Mouse (Mus musculus) stomach, embryonic 15.5 days (tissue): ENCODE measurements around the gene Bach2. TPM values are rescaled to one million over a fixed set of nuclear protein-coding genes. Genes with fewer than 3 reads are reported as not detected.

Source experiments
- ATAC-seq: fragments of 200-750 bp; cut with Nextera tagmentation; 2 replicates; pipeline ENCODE4 v1.8.0; 2017; ENCODE audit warnings: low read depth, moderate number of reproducible peaks, moderate TSS enrichment; ENCODE audit not compliant: insufficient read depth, low FRiP score
- H3K27ac ChIP-seq: fragments of 300-500 bp; sonication (generic); 2 replicates; pipeline ENCODE4 v1.5.1; 2015; ENCODE audit warnings: mild to moderate bottlenecking, inconsistent platforms
- H3K27me3 ChIP-seq: fragments of 300-500 bp; sonication (generic); replicated peaks from 2 replicates; pipeline ENCODE4 v1.6.1; 2015; ENCODE audit warnings: inconsistent platforms
- H3K36me3 ChIP-seq: fragments of 300-500 bp; sonication (generic); 2 replicates; pipeline ENCODE4 v1.6.1; 2015; ENCODE audit warnings: inconsistent platforms
- H3K4me1 ChIP-seq: fragments of 300-500 bp; sonication (generic); 2 replicates; pipeline ENCODE4 v1.6.1; 2015; ENCODE audit warnings: inconsistent platforms
- H3K4me2 ChIP-seq: fragments of 300-500 bp; sonication (generic); 2 replicates; pipeline ENCODE4 v1.6.1; 2015; ENCODE audit warnings: mild to moderate bottlenecking, inconsistent platforms
- H3K4me3 ChIP-seq: fragments of 300-500 bp; sonication (generic); replicated peaks from 2 replicates; pipeline ENCODE4 v1.5.1; 2015; ENCODE audit warnings: inconsistent platforms
- H3K9ac ChIP-seq: fragments of 300-500 bp; sonication (generic); 2 replicates; pipeline ENCODE4 v1.6.1; 2015; ENCODE audit warnings: inconsistent platforms
- H3K9me3 ChIP-seq: fragments of 300-500 bp; sonication (generic); 2 replicates; pipeline ENCODE4 v1.6.1; 2016; ENCODE audit warnings: inconsistent platforms
- WGBS: fragments of 180-500 bp; shearing (Covaris S2); methylation state at CpG from one replicate; pipeline ENCODE4 v1.1.7; 2015; 5-methylcytosine and 5-hydroxymethylcytosine counted together
- polyA plus RNA-seq: library from polyadenylated mRNA; unstranded; fragments of >200 nt; fragmentation: Nextera tagmentation; extraction: Ambion mirVana; gene quantifications from 2 replicates; pipeline ENCODE4 v1.2.1, GENCODE M21; 2015

Gene Bach2
- polyA plus RNA-seq, 1 experiment from 2014 or later: 5.2 TPM

DNA sequence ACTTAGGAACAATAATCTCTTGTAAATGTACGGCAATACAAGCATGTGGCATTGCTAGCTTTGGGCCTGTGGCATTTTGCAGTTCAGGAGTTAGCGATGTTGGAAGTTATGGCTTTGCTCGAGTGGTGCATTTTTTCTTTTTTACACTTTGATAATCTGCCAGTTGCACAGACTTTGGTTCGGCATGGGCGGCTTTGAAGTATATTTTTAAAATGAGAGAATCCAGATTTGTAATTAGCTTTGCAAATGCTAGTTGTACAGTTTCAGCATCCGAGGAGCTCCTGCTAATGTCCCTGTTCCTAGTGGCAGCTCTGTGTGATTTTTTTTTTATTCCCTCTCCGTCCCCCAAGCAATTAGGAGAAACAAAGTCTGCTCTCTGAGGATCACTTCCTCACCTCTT is 176.4 kb downstream of the Bach2 start:
- 77% methylated on average over 7 of the region's 7 CpGs for whole genome bisulfite sequencing
- Histone ChIP-seq H3K9me3 (no peaks in the 10 kb centered on the region), H3K9ac (no peak overlapping the region), H3K27ac (no peak overlapping the region), H3K4me3 (no peak overlapping the region), H3K4me1 (no peaks in the 10 kb centered on the region), H3K4me2 (no peak overlapping the region), H3K36me3 (no peaks in the 10 kb centered on the region), H3K27me3 (no peaks in the 10 kb centered on the region)
- ATAC-seq: no peak

DNA sequence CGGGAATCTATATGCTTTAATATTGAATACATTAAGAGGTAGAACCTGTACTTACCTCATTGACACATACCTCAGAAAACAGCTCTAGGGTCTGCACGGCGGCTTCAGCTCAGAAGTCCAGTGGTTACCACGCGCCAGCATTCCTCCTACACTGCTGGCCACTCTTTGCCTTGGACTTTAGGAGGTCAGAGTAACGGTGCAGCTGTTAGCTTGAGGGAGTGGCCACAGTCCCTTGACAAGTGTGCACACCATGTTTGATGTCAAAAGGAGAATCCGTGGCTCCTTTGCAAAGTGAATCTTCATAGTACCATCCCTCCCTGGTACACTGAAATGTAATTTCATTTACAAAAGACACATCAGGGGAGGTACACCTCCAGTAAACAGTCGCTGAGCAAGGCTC is 179.3 kb downstream of the Bach2 start:
- 86% methylated on average over 8 of the region's 8 CpGs for WGBS

DNA sequence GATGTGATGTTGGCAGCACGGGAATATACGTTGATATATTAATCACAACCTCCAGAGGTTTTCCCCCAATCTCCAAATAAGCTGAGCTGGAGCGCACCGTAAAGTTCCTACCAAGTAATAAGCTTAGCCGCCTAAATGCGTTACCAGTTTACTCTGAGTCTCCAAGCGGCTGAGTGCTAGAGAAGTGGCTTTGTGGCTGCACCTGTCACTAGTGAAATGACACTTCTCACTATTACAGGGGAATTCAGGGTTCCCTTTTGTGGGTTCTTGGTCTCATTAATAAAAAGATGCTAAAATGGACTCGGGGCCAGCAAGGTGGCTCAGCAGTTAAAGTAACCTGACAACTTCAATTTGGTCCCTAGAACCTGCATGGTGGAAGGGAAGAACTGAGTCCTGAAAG is 183.0 kb downstream of the Bach2 start:
- no peaks in the 10 kb centered on the region for H3K4me1 ChIP-seq
- H3K4me2 ChIP-seq: no peak overlapping the region
- H3K27ac ChIP-seq: no peak overlapping the region
- no peak overlapping the region for H3K9ac ChIP-seq
- no peaks in the 10 kb centered on the region for H3K36me3 ChIP-seq
- H3K27me3 ChIP-seq: no peaks in the 10 kb centered on the region
- no peaks in the 10 kb centered on the region for H3K9me3 ChIP-seq
- ATAC-seq: no peak
- WGBS: 86% methylated on average over 8 of the region's 8 CpGs
- H3K4me3 ChIP-seq: no peak overlapping the region

More for the DNA sequence above, 179.3 kb downstream of the Bach2 start:
- Histone ChIP-seq H3K36me3 (no peaks in the 10 kb centered on the region), H3K27ac (no peak overlapping the region), H3K4me3 (no peak overlapping the region), H3K27me3 (no peaks in the 10 kb centered on the region), H3K9me3 (no peaks in the 10 kb centered on the region), H3K4me1 (no peaks in the 10 kb centered on the region), H3K9ac (no peak overlapping the region), H3K4me2 (no peak overlapping the region)
- ATAC-seq: no peak

DNA sequence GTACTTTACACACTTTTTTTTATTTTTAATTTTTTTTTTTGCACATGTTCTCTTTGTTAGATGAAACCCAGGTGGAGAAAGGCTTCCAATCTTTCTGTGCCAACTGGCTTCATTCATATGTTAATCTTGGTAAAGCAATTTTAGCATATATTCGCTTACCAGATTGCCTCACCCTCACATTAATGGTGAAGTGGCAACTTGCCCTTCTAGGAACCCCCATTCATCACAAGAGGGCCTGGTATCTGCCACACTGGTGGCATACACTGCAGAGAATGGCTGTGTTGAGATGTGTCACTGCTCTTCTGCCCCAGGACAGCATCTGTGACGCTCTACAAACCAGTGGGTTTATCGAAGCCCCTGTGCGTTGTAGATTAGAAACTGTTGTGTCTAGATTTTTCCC is 183.8 kb downstream of the Bach2 start:
- H3K27ac ChIP-seq: no peak overlapping the region
- no peak for ATAC-seq
- no peaks in the 10 kb centered on the region for H3K36me3 ChIP-seq
- no peaks in the 10 kb centered on the region for H3K27me3 ChIP-seq
- no peak overlapping the region for H3K9ac ChIP-seq
- 93% methylated on average over 4 of the region's 4 CpGs for WGBS
- no peak overlapping the region for H3K4me3 ChIP-seq
- H3K4me2 ChIP-seq: no peak overlapping the region
- no peaks in the 10 kb centered on the region for H3K4me1 ChIP-seq
- no peaks in the 10 kb centered on the region for H3K9me3 ChIP-seq

DNA sequence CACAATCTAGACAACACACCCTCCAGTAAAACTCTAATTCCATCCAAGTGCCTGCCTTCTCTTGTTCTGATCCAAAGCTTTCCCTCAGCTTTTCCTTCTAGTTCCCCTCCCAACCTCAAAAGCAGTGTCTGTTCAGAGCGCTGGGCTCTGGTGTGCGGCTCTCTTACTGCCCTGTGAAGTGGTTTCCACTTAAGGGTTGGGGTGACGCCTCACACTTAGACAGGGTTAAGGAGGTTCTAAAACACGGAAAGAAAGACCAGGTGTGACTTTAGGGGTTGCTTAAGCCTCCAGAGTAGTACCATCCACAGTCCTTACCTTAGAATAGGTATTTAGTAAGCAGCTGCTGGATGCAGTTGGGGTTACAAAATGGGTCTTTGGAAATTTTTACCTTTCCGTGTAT is 185.1 kb downstream of the Bach2 start:
- H3K27me3 ChIP-seq: no peaks in the 10 kb centered on the region
- H3K4me2 ChIP-seq: no peak overlapping the region
- no peaks in the 10 kb centered on the region for H3K9me3 ChIP-seq
- H3K9ac ChIP-seq: no peak overlapping the region
- no peak overlapping the region for H3K4me3 ChIP-seq
- no peaks in the 10 kb centered on the region for H3K36me3 ChIP-seq
- ATAC-seq: no peak
- 74% methylated on average over 5 of the region's 5 CpGs for WGBS
- no peak overlapping the region for H3K27ac ChIP-seq
- H3K4me1 ChIP-seq: no peaks in the 10 kb centered on the region

DNA sequence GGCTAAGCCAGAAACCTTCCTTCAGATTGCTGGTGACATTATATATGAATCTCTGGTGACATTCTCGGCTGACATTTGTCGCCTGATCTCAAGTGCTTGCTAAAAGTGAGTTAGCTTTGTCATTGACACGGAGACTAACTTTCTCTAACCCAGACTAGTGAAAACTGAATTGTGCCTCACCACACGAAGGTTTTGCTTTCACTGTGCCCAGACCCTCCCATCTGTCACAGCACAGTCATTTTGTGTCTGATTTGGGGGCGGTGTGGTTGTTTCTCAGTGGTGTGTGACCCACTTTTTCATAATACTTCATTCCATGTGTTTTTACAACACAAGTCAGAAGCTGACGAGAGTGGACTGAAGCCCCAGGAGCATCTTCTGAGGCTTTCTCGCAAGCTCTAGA is 185.8 kb downstream of the Bach2 start:
- no peaks in the 10 kb centered on the region for H3K27me3 ChIP-seq
- no peak overlapping the region for H3K4me3 ChIP-seq
- ATAC-seq: no peak
- H3K4me1 ChIP-seq: no peaks in the 10 kb centered on the region
- H3K4me2 ChIP-seq: no peak overlapping the region
- no peaks in the 10 kb centered on the region for H3K9me3 ChIP-seq
- H3K27ac ChIP-seq: no peak overlapping the region
- no peak overlapping the region for H3K9ac ChIP-seq
- 82% methylated on average over 7 of the region's 7 CpGs for WGBS
- no peaks in the 10 kb centered on the region for H3K36me3 ChIP-seq

DNA sequence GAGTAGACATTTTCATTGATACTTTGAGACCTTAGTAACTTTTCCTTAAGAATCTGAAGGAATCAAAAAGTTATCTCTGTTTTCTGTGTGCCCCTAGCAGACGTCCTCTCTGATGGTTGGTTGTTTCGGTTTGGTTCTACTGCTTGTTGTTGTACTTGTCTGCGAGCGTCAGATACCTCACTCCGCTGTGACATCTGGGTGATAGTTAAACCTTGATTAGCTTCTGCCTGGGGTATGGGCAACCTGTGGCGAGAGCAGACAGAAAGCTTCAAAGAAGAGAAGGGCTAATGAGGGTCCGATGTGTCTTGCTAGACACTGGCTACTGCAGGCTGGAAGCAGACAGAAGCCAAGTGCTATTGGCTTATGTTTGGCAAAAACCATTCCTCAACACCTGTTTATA is 186.5 kb downstream of the Bach2 start:
- Histone ChIP-seq H3K27ac (no peak overlapping the region), H3K9ac (no peak overlapping the region), H3K4me2 (no peak overlapping the region), H3K4me1 (no peaks in the 10 kb centered on the region), H3K9me3 (no peaks in the 10 kb centered on the region), H3K4me3 (no peak overlapping the region), H3K36me3 (no peaks in the 10 kb centered on the region), H3K27me3 (no peaks in the 10 kb centered on the region)
- 86% methylated on average over 7 of the region's 7 CpGs for WGBS
- no peak for ATAC-seq

DNA sequence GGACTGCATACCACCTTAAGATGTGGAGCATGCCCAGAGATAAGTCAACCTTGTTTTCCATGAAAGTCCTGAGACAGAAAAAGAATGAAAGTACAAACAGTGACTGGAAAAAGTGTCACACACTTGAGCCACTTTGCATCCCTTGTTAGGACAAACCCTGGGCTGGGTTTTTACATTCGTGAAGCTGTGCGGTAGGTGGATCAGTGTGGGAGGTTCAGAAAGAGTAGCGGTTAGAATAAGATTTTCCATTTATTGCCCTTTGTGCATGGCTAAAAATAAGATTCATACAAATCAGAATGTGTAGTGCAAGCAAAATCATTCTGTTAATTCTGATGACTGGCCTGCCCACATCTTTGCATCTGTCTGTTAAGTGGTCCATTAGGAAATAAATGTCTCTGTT is 187.0 kb downstream of the Bach2 start:
- WGBS: 92% methylated on average over 3 of the region's 3 CpGs
- Histone ChIP-seq H3K36me3 (no peaks in the 10 kb centered on the region), H3K4me1 (no peaks in the 10 kb centered on the region), H3K4me3 (no peak overlapping the region), H3K9me3 (no peaks in the 10 kb centered on the region), H3K27me3 (no peaks in the 10 kb centered on the region), H3K9ac (no peak overlapping the region), H3K4me2 (no peak overlapping the region), H3K27ac (no peak overlapping the region)
- no peak for ATAC-seq

DNA sequence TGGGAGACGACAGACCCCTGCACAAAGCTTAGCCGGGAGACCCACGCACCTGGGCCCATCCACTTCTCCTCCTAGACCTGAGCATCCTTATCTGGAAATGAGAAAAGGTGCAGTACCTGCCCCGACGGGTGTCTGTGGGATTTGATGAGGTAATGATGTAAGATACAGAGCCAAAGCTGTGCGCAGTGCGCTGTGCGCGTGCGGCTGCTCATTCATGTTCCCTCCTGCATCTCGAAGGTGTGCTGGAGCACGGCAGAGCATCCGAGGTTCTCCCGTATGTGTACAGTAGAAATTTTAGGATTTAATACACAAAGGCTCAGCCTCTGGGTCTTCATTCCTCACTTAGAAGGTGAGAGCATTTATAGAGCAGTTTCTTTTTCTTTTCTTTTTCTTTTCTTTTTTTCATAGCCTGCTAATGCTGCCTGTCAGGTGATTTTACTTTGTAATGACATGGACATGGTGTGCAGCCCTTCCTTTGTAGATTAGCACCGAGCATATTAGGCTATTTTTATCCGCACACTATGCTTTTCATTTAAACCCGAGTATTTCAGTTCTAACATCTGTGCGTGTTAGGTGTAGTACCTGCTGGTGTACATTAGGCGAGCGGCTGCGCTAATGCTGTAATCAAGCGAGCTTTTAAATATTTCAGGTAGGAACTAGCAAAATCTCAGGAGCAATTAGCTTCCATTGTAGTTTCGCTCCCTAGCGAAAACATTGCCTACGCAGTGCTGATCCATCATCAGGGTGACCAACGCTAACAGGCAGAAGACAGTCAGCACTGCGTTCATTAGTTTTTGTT is 188.4 kb downstream of the Bach2 start:
- H3K9ac ChIP-seq: no peak overlapping the region
- H3K4me1 ChIP-seq: no peaks in the 10 kb centered on the region
- no peak overlapping the region for H3K4me2 ChIP-seq
- H3K27me3 ChIP-seq: no peaks in the 10 kb centered on the region
- 82% methylated on average over 27 of the region's 27 CpGs for WGBS
- H3K9me3 ChIP-seq: no peaks in the 10 kb centered on the region
- H3K27ac ChIP-seq: no peak overlapping the region
- no peak overlapping the region for H3K4me3 ChIP-seq
- ATAC-seq: no peak
- H3K36me3 ChIP-seq: no peaks in the 10 kb centered on the region

DNA sequence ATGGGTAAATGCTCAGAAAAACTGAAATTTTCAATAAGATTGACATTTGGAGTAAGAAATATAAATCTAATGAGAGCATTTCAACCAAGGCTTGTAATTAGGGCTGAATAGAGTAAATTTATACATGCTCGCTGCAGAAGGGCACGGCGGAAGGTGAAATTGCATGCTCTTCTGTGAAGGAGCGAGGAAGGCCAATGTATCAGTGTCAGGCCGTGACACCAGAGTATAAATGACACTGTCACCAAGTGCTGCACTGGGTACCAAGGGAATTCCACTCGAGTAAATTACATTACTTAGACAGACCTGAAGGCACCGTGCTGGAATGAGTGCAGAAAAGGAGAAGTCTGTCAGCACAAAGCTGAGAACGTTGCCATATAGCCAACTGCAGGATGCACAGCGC is 190.1 kb downstream of the Bach2 start:
- no peak for ATAC-seq
- 74% methylated on average over 9 of the region's 9 CpGs for WGBS

DNA sequence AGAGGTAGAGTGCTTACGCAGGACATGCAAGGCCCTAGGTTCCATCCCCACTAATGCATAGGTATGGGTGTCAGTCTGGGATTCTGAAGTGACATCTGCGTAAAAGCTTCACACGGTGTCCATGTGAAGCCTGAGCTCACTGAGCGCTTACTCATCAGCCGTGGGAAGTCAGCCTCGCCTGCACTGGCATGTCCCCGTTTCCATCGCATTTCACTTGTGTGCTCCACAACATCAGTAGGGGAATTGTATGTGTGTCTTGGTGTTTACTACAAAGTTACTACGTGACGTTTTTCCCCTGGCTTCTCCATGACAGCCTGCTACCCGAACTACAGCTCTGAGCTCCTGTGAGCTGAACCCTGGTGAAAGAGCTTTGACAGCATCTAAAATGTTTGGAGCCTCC is 191.5 kb downstream of the Bach2 start:
- Histone ChIP-seq H3K9me3 (no peaks in the 10 kb centered on the region), H3K4me2 (no peak overlapping the region), H3K27ac (no peak overlapping the region), H3K27me3 (no peaks in the 10 kb centered on the region), H3K4me3 (no peak overlapping the region), H3K9ac (no peak overlapping the region), H3K4me1 (no peaks in the 10 kb centered on the region), H3K36me3 (no peaks in the 10 kb centered on the region)
- no peak for ATAC-seq
- 85% methylated on average over 11 of the region's 11 CpGs for WGBS

More for the DNA sequence above, 190.1 kb downstream of the Bach2 start:
- H3K4me1 ChIP-seq: no peaks in the 10 kb centered on the region
- no peak overlapping the region for H3K9ac ChIP-seq
- H3K4me2 ChIP-seq: no peak overlapping the region
- no peak overlapping the region for H3K4me3 ChIP-seq
- no peak overlapping the region for H3K27ac ChIP-seq
- H3K36me3 ChIP-seq: no peaks in the 10 kb centered on the region
- H3K27me3 ChIP-seq: no peaks in the 10 kb centered on the region
- no peaks in the 10 kb centered on the region for H3K9me3 ChIP-seq

DNA sequence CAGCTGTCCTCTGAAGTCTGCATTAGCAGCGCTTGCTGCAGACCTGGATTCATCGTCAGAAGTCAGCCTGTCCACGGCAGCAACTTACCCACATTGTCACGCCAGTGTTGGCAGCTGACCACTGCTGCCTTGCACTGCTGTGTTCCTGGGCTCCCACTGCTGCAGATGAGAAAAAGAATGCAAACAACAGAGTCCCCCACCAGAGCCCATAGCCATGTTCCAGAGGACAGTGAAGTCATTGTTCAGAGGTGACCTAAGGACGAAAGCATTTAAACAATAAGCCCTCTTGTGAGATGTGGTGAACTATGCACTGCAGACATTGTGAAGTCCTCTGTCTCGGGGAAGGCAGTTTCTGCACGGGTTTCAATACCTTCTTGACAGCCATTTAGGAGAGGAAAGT is 192.4 kb downstream of the Bach2 start:
- peak; percentile 58 for ATAC-seq
- no peak overlapping the region for H3K4me2 ChIP-seq
- no peaks in the 10 kb centered on the region for H3K9me3 ChIP-seq
- H3K27ac ChIP-seq: no peak overlapping the region
- H3K9ac ChIP-seq: no peak overlapping the region
- no peaks in the 10 kb centered on the region for H3K27me3 ChIP-seq
- WGBS: 51% methylated on average over 7 of the region's 7 CpGs
- no peaks in the 10 kb centered on the region for H3K36me3 ChIP-seq
- H3K4me3 ChIP-seq: no peak overlapping the region
- H3K4me1 ChIP-seq: no peaks in the 10 kb centered on the region

DNA sequence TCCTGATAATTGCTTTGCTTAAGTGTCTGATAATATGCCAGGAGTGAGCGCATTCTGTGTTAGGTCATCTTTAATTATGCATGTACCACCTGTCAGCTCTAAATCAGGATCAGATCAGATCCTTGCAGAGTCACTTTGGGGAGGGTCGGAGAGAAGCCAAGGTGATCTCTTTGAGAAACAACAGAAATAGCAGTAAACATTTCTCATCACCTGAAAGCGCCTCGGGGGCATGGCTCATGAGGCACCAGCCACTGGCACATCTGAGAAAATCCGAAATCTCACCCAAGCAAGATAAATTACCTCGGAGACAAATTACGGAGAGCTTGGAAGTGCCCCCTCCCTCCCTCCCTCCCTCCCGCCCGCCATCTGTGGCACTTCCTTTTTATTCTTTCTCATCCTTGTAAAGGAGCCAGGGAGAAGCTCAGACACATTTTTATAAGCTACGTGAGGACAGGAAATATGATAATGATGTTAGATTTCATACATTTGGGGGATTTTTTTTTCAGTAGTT is 193.7 kb downstream of the Bach2 start:
- Histone ChIP-seq H3K9ac (no peak overlapping the region), H3K27ac (no peak overlapping the region), H3K36me3 (no peaks in the 10 kb centered on the region), H3K27me3 (no peaks in the 10 kb centered on the region), H3K4me1 (no peaks in the 10 kb centered on the region), H3K4me3 (no peak overlapping the region), H3K4me2 (no peak overlapping the region), H3K9me3 (no peaks in the 10 kb centered on the region)
- 37% methylated on average over 10 of the region's 10 CpGs for WGBS
- ATAC-seq: no peak
